Mouse (Mus musculus): ENCODE measurements around the gene Pxdn. TPM values are rescaled to one million over a fixed set of nuclear protein-coding genes. Genes with fewer than 3 reads are reported as not detected.

Gene Pxdn
- total RNA-seq, 2 experiments from 2014 or later, result 27.7 to 31.8 TPM

Other genes starting within 250 kb of the Pxdn start
- not detected for gene Tpo, start 195.0 kb downstream of the Pxdn start, total RNA-seq (2021)